Mouse (Mus musculus): ENCODE data around the gene Usp40. TPM values are rescaled to one million over a fixed set of nuclear protein-coding genes. Genes with fewer than 3 reads are reported as not detected.

Gene Usp40
- total RNA-seq, 2 experiments from 2014 or later: 24.8 to 26.2 TPM

Small RNAs within 50 kb of the gene (microRNA-seq; reads per million reads assigned to microRNA genes)
- gene Gm25198: 0 reads per million in 2 experiments

Other genes starting within 250 kb of the Usp40 start
- under 1 TPM; 0.33 to 0.45 TPM for gene Sag, start 204.9 kb downstream of the Usp40 start, total RNA-seq (2021)
- 10 to 100 TPM; 53.4 to 55.2 TPM for gene Dgkd, start 155.3 kb downstream of the Usp40 start, total RNA-seq (2021)
- gene Ugt1a10, start 46.8 kb upstream of the Usp40 start, total RNA-seq (2021): not detected
- not detected for gene Ugt1a9, start 62.2 kb upstream of the Usp40 start, total RNA-seq (2021)
- not detected for gene Ugt1a8, start 79.3 kb upstream of the Usp40 start, total RNA-seq (2021)
- gene Ugt1a7c, start 86.5 kb upstream of the Usp40 start, total RNA-seq (2021): 1 to 10 TPM in 1 of 2 experiments, under 1 TPM in 1; 0.72 to 1.2 TPM
- 1 to 10 TPM in 1 of 2 experiments, not detected in 1; 1.1 TPM for gene Ugt1a6b, start 94.7 kb upstream of the Usp40 start, total RNA-seq (2021)
- under 1 TPM; 0.63 to 0.81 TPM for gene Ugt1a6a, start 126.3 kb upstream of the Usp40 start, total RNA-seq (2021)
- not detected for gene Ugt1a5, start 157.5 kb upstream of the Usp40 start, total RNA-seq (2021)
- gene Ugt1a2, start 192.1 kb upstream of the Usp40 start, total RNA-seq (2021): not detected
- gene Dnajb3, start 197.2 kb upstream of the Usp40 start, total RNA-seq (2021): 1 to 10 TPM; 1.6 to 1.8 TPM
- gene Ugt1a1, start 203.4 kb upstream of the Usp40 start, total RNA-seq (2021): not detected
- gene Mroh2a, start 218.4 kb upstream of the Usp40 start, total RNA-seq (2021): under 1 TPM in 1 of 2 experiments, not detected in 1; 0.02 TPM

Measured in heart, postnatal 4 days (tissue).